Mouse (Mus musculus) kidney, postnatal 10 days (tissue): ENCODE data around the gene Strbp.
"Not testable (repeated sequence)": the region's sequence is repeated elsewhere in the genome, so short reads cannot be mapped to it uniquely, and the experiment has no call there.

Experiments
- DNase-seq: peaks from one replicate; pipeline ENCODE4 v3.0.0; 2021; ENCODE audit warnings: mixed read lengths

Strbp gene

DNA sequence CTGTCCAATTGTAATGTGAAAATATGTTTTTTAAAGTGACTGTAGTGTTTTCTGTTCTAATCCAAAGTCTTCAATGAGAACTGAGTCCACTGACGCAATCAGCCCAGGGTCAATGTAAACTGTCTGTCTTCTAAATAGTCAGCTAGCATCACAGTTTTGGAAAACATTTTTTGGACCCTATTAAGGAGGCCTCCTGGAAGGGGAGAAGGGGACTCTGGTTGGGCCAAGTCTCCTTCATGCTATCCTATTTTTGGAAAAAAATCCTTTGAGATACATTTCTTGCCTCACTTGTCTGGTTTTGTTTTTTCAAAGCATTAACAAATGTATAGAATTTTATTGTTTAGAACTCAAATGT lies 184.4 kb downstream of the Strbp start:
- no peak for DNase-seq

DNA sequence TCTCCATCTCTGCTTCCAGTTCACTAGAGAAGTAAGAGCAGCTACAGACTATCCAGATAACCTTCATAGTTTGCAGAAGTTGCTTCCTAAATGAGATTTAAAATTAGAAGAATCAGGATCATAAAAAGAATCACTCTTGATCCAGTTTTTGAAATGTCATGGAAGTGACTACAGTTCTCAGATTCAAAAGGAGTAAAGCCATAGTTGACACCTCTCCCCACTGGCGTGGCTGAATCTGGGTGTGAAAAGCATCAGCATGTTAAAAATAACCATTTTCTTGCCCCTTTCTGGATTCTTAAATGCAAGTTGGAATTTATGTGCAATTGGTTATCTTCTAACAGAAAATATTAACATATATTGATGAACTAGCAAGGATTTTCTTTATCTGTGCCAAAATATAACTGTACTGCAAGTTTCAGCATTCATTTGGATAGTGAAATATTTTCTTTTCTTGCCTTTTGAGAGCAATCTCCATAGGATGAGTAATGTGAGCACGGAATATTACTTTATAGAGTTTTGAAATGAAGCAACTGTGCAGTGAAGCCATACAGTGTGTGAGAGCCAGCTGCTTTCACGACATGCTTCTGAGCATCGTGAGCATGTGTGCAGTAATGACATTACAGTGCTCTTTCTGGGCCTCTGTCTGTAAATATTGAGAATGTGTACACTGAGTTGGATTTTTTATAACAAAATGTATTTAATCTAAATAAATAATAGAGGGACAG lies 184.9 kb downstream of the Strbp start:
- DNase-seq, result no peak

DNA sequence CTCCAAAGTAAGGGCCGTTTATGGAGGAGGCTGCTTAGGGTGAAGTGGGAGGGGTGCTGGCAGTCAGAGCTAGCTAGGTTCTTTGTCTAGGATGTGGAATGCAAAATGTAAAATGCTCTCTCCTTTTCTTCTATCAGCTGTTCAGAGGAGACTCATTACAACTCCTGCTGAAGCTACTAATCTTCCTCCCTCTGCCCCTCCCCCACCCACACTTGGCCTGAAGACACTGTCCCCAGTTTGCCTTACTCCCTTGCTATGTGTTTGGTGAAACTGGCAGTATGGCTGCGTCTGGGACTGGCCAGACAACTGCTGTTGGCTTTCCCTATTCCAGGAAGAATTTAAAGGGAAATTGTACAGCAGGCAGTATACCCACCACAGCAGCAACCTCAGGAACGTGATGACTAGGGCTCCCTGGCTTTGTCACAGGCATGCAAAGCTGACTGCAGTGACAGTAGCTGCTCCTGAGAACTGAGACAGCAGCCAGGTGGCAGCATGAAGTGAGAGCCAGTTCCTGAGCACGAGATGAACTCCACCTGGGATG lies 186.7 kb downstream of the Strbp start:
- DNase-seq, result peak; percentile 31

- DNase-seq, result peak; percentile 11
Observed at GRCm38 (mm10) chr2:37516030-37516710, 187.5 kb downstream of the Strbp start, which contains the start of gene Gpr21. Gene Gpr21, plus strand, starts transcription at chr2:37516332.

DNA sequence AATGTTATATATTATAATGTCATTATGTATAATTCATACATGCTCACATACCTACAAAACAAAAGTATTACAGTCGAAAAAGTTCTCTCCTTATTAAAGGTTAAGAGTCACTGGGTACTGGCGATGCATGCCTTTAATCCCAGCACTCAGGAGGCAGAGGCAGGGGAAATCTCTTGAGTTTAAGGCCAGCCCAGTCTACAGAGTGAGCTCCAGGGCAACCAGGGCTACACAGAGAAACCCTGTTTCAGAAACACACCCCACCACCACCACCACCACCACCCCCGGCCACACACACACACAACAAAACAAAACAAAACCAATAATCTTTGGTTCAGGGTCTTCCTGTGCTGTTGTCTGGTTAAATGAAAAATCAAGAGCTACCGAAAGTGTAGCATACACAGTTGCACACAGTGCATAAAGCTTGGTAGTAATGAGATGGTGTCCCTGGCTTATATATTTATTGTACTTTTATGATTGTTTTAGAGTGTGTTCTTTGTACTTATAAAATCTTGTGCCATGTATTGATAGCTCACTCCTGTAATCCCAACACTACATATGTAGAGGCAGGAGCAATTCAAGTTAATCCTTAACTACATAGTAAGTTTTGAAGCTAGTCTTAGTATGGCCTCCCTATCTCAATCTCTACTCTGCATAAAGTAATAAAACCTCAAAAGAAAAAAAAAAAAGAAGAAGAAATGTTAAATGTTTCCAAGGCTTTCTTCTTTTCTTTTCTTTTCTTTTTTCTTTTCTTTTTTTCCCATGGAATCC lies 192.3 kb downstream of the Strbp start:
- DNase-seq, result no peak

GRCm38 (mm10) chr2:37505856-37506255 lies 197.8 kb downstream of the Strbp start:
- not testable (repeated sequence) for DNase-seq

- no peak for DNase-seq
Observed at GRCm38 (mm10) chr2:37497321-37497720, 206.3 kb downstream of the Strbp start.

GRCm38 (mm10) chr2:37488956-37489355 lies 214.7 kb downstream of the Strbp start:
- no peak for DNase-seq

- no peak for DNase-seq
Observed at GRCm38 (mm10) chr2:37486408-37486807, 217.3 kb downstream of the Strbp start.

DNA sequence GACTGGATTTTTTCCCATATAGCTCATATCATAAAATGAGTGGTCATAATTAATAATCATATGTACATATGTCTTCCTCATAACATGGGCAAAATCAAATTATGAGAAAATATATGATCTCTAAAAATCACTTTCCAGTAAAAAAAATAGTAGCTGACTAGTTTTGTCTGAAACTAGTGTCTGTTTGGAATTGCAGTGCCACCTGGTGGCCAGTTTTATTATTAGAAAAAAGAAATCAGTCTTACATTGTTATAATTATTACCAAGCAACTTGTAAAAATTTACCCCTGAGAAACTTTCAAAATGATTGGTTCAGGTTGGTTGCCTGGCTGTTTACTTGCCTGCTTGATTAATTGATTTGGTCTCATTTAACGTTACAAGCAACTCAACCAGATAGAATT lies 218.3 kb downstream of the Strbp start:
- peak; percentile 37 for DNase-seq

- no peak for DNase-seq
Observed at GRCm38 (mm10) chr2:37484165-37484564, 219.5 kb downstream of the Strbp start.

DNA sequence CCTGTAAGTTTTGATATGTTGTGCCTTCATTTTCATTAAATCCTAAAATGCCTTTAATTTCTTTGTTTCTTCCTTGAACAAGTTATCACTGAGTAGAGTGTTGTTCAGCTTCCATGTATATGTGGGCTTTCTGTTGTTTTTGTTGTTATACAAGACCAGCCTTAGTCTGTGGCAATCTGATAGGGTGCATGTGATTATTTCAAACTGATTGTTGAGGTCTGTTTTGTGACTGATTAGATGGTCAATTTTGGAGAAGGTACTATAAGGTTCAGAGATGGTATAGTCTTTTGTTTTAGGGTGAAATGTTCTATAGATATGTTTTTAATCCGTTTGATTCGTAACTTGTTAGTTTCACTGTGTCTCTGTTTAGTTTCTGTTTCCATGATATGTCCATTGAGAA lies 223.6 kb downstream of the Strbp start:
- no peak for DNase-seq

DNA sequence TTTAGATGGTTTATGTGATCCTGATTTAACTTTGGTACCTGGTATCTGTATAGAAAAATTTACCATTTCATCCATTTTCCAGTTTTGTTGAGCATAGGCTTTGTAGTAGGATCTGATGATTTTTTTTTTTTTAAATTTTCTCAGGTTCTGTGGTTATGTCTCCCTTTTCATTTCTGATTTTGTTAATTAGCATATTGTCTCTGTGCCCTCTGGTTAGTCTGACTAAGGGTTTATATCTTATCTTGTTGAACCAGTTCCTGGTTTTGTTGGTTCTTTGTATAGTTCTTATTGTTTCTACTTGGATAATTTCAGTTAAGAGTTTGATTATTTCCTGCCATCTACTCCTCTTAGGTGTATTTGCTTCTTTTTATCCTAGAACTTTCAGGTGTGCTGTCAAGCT lies 224.1 kb downstream of the Strbp start:
- DNase-seq, result no peak

GRCm38 (mm10) chr2:37466266-37466665 lies 237.4 kb downstream of the Strbp start:
- DNase-seq, result no peak

- DNase-seq, result no peak
Observed at GRCm38 (mm10) chr2:37460707-37461106, 243.0 kb downstream of the Strbp start.

DNA sequence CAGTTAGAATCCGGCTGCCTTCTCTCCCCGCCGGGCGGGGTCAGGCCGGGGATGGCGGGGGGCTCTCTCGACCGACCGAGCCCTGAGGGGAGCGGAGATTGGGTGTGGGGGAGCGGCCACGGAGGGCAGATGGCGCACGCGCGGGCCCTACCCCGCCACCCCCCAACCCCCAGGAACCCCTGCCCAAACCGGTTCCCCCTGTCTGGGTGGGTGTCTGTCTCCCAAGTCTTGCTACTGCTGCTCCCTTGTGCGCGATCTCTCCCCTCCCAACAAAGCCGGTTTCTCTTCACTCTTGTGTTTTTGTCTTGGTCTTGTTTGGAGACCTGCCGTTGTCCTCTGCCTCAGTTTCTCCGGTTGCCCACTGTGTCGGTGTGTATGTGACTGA lies 251.3 kb downstream of the Strbp start:
- DNase-seq, result no peak

- peak; percentile 96 for DNase-seq
Observed at GRCm38 (mm10) chr2:37451667-37452375, 251.8 kb downstream of the Strbp start.

DNA sequence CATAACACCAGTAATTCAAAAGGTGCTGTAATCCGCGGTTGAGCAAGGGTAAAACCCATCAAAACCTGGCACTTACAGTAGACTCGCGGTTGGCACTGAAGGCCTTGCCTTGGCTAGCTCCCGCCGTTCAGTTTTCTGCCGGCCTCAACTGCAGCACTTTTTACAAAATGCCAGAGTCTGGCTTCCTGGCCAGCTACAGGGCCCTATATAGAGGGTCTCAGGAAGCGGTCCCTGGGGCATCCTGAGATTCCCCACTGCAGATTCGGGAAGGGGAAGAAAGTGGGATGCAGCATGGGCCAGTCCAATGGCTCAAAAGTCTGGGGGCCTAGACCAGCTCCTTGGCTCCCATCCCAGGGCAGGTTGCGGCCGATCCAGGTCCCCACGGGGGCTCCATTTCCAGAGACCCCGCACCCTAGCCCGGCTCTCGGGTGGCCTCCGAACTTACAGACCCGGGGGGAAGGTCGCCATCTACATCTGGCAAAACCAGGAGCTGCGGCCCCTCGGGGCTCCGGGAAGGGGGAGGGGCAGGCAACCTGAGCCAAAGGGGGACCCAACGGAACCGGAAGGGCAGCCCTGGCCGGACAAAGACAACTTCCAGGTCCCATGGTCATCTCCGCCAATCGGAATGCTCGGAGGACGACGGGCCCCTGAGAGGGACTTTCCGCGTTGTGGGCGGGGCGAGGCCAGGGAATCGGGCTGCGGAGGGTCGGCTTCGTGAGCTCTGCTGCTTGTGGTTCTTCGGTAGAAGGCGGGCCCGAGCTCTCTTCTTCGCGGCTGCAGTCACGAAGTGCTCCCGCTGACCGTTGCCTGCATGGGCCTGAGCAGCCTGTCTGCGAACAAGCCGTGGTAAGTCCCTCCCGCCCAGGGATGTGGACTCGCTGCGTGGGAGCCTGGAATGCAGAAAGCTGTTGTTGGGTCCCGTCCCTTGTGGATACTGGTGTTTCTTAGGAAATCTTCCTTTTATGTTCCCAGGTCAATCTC lies 260.8 kb downstream of the Strbp start, which contains the start of the genes Zbtb26, Zbtb6 and Rabgap1:
Gene Zbtb26, minus strand, starts transcription at position 525 of the 981 bp plus-strand sequence.
Gene Zbtb6, minus strand, starts transcription at position 561 of the 981 bp plus-strand sequence.
Gene Rabgap1, plus strand, starts transcription at position 669 of the 981 bp plus-strand sequence.
- DNase-seq, result peak; percentile 98
